Mouse (Mus musculus): Measurements from ENCODE around the gene Pfdn6.

DNA sequence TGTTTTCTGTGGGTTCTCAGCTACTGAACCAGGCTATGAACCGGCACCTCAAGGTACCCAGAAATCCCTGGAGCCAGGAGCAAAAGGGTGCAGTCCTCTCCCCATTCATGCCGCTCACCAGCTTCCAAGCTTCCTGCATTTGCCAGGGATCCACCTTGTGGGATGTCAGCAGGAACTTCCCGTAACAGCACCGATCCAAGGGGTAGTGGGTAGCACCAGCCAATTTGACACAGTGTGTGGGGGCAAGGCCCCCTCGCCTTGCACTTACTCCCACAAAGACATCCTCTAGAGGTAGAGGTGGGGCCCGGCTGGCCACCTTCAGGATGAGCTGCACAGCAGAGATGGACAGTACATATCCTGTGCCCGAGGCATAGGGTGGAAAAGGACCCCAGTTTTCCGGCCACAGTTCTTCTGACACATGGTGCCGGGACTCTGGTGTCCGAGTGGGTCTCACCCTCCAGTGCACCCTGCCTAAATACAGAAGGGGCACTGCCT lies 10.0 kb upstream of the Pfdn6 start:
- TF ChIP-seq POLR2A (IDR thresholded peaks at IDR 0.05; ENCODE audit: borderline replicate concordance, control insufficient read depth, low read depth, low read length) (no peak), CTCF (IDR thresholded peaks at IDR 0.05; ENCODE audit: control insufficient read depth, insufficient read depth, low read length) (no peak)
